Mouse (Mus musculus): Measurements from ENCODE around the gene Adtrp.

DNA sequence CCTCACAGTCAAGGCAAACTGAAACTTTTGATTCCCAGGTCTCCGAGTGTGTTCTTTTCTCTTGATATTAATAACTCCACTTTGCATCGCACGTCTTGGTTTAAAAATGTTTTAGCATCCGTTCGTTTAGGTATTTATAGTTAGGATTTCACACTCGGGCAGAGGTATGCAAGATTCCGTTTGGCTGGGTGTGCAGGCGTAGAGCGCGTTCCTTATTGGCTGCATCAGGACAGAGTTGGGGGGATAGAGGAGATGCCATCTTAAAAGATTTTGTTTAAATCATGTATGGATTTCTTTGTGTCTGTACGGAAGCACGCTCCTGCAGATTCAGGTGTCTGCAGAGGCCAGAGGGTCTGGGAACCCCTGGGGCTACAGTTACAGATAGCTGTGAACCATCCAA, 44.5 kb upstream of the Adtrp start:
- no peak for TF ChIP-seq POLR2AphosphoS2 (IDR thresholded peaks at IDR 0.05; ENCODE audit: insufficient read length, low read depth)
- TF ChIP-seq POLR2A (IDR thresholded peaks at IDR 0.05; ENCODE audit: insufficient read length, low read depth) = no peak
- no peak for TF ChIP-seq SRF (IDR thresholded peaks at IDR 0.05; ENCODE audit: control insufficient read depth, insufficient read length, low read depth)
- TF ChIP-seq CEBPB (IDR thresholded peaks at IDR 0.05; ENCODE audit: insufficient read depth, poor library complexity, severe bottlenecking) = no peak
- TF ChIP-seq USF1 (IDR thresholded peaks at IDR 0.05; ENCODE audit: low read depth) = no peak
- no peak for TF ChIP-seq TCF3 (IDR thresholded peaks at IDR 0.05; ENCODE audit: insufficient read length, low read depth)
- no peak for TF ChIP-seq TCF12 (IDR thresholded peaks at IDR 0.05; ENCODE audit: insufficient read depth, poor library complexity, severe bottlenecking)
- TF ChIP-seq MAX (IDR thresholded peaks at IDR 0.05; ENCODE audit: low read depth) = no peak
- no peak for TF ChIP-seq REST (IDR thresholded peaks at IDR 0.05; ENCODE audit: insufficient read depth, insufficient read length)
- no peak for TF ChIP-seq E2F4 (IDR thresholded peaks at IDR 0.05; ENCODE audit: insufficient read depth)
